Mouse (Mus musculus) ES-E14 (cell line): ENCODE results near the gene Fbxl22. TPM values are rescaled to one million over a fixed set of nuclear protein-coding genes. Genes with fewer than 3 reads are reported as not detected.

Experiments
- DNase-seq: peaks from one replicate; pipeline ENCODE4 v3.0.0-alpha.2; 2013; ENCODE audit warnings: low read depth, low spot score
- H3K27ac ChIP-seq: 2 replicates; pipeline ENCODE4 v1.5.1; 2012; ENCODE audit warnings: low read depth, mild to moderate bottlenecking, low read length, moderate library complexity, mixed read lengths; ENCODE audit not compliant: poor library complexity, insufficient read depth, severe bottlenecking
- H3K36me3 ChIP-seq: 2 replicates; pipeline ENCODE4 v1.6.1; 2012; ENCODE audit warnings: mild to moderate bottlenecking, low read length, moderate library complexity, mixed read lengths; ENCODE audit not compliant: control insufficient read depth, poor library complexity, insufficient read depth, severe bottlenecking
- H3K4me1 ChIP-seq, 2 experiments: fragments of 150-350 bp in 1 of 2; sonication (generic) in 1 of 2; 2 replicates each; pipeline ENCODE4 v1.6.1; 2012; ENCODE audit warnings: low read length in 2 of 2, mild to moderate bottlenecking in 1 of 2, mixed read lengths in 1 of 2; ENCODE audit not compliant: control insufficient read depth in 2 of 2, insufficient read depth in 2 of 2, poor library complexity in 1 of 2
- H3K4me3 ChIP-seq, 2 experiments: fragments of 150-350 bp in 1 of 2; sonication (generic) in 1 of 2; 2 replicates each; pipeline ENCODE4 v1.5.1; 2012; ENCODE audit warnings: low read length in 2 of 2, low read depth in 1 of 2, mild to moderate bottlenecking in 1 of 2, mixed read lengths in 1 of 2; ENCODE audit not compliant: insufficient read depth in 1 of 2, poor library complexity in 1 of 2, severe bottlenecking in 1 of 2
- H3K9ac ChIP-seq: 2 replicates; pipeline ENCODE4 v1.6.1; 2012; ENCODE audit warnings: low read depth, mild to moderate bottlenecking, low read length, mixed read lengths; ENCODE audit not compliant: poor library complexity, insufficient read depth, severe bottlenecking
- H3K9me3 ChIP-seq: fragments of 150-350 bp; sonication (generic); 2 replicates; pipeline ENCODE4 v1.6.1; 2012; ENCODE audit warnings: low read depth, mild to moderate bottlenecking, low read length; ENCODE audit not compliant: control insufficient read depth, insufficient read depth
- CHD2 ChIP-seq: IDR thresholded peaks from 2 replicates; pipeline ENCODE4 v1.6.1; 2014; ENCODE audit warnings: mild to moderate bottlenecking, low read depth, low read length, inconsistent platforms
- HCFC1 ChIP-seq: IDR thresholded peaks from 2 replicates; pipeline ENCODE4 v1.6.1; 2012; ENCODE audit warnings: low read length, inconsistent platforms, borderline replicate concordance; ENCODE audit not compliant: insufficient read depth
- MAFK ChIP-seq: IDR thresholded peaks from 2 replicates; pipeline ENCODE4 v1.6.1; 2014; ENCODE audit warnings: mild to moderate bottlenecking, low read depth, low read length, inconsistent platforms; ENCODE audit not compliant: insufficient read depth
- ZC3H11A ChIP-seq: IDR thresholded peaks from 2 replicates; pipeline ENCODE4 v1.6.1; 2012; ENCODE audit warnings: low read depth, mild to moderate bottlenecking, inconsistent platforms, low read length, borderline replicate concordance
- ZNF384 ChIP-seq: IDR thresholded peaks from 2 replicates; pipeline ENCODE4 v1.6.1; 2012; ENCODE audit warnings: low read depth, low read length, inconsistent platforms
- in situ Hi-C, 2 experiments: fragments of 600-800 bp; cut with MboI; formaldehyde crosslinking; loops; one replicate each; pipeline ENCODE4 v1.15.1; 2025; ENCODE audit warnings: low sequenced_read_pairs in 2 of 2, inconsistent platforms in 1 of 2; ENCODE audit not compliant: unreplicated experiment in 2 of 2
- total RNA-seq: library from RNA; depleted of rRNA; stranded (reverse); fragments of 300-350 nt; gene quantifications from 2 replicates; pipeline ENCODE4 v1.2.3, GENCODE M21; 2012

The Fbxl22 gene
- total RNA-seq, 1 experiment, result 0.76 TPM

- no peak for TF ChIP-seq ZNF384
- TF ChIP-seq HCFC1, result no peak
- TF ChIP-seq CHD2, result no peak
- no peak for TF ChIP-seq ZC3H11A
- no peak for TF ChIP-seq MAFK
- in situ Hi-C loops, result no loop called here
- Histone ChIP-seq H3K27ac (no peak overlapping the region), H3K9me3 (no peaks in the 10 kb centered on the region), H3K9ac (no peak overlapping the region), H3K4me1 (no peaks in the 10 kb centered on the region), H3K36me3 (peaks cover 10% of the 10 kb centered on the region), H3K4me3 (no peak overlapping the region)
- DNase-seq, result no peak
Measured at GRCm38 (mm10) chr9:66503879-66504411, 10.4 kb downstream of the Fbxl22 start.

- H3K4me1 ChIP-seq, result no peaks in the 10 kb centered on the region
Measured at GRCm38 (mm10) chr9:66501248-66501647, 13.1 kb downstream of the Fbxl22 start.

GRCm38 (mm10) chr9:66493992-66494391, 20.4 kb downstream of the Fbxl22 start:
- in situ Hi-C loops, result no loop called here
- no peak overlapping the region for H3K9ac ChIP-seq
- no peak for DNase-seq
- H3K9me3 ChIP-seq, result no peaks in the 10 kb centered on the region
- TF ChIP-seq ZNF384 (no peak), HCFC1 (no peak), MAFK (peak; percentile 95)
- peaks cover 16% of the 10 kb centered on the region for H3K36me3 ChIP-seq
- no peak overlapping the region for H3K27ac ChIP-seq
- no peak overlapping the region for H3K4me3 ChIP-seq
- H3K4me1 ChIP-seq, result no peaks in the 10 kb centered on the region

More at GRCm38 (mm10) chr9:66501248-66501647, 13.1 kb downstream of the Fbxl22 start:
- Histone ChIP-seq H3K9me3 (no peaks in the 10 kb centered on the region), H3K4me3 (no peak overlapping the region), H3K36me3 (peaks cover 9% of the 10 kb centered on the region), H3K27ac (no peak overlapping the region), H3K9ac (no peak overlapping the region)
- in situ Hi-C loops, result no loop called here
- TF ChIP-seq CHD2, result no peak
- TF ChIP-seq MAFK, result no peak
- TF ChIP-seq HCFC1, result no peak
- TF ChIP-seq ZC3H11A, result no peak
- TF ChIP-seq ZNF384, result no peak
- DNase-seq, result no peak

GRCm38 (mm10) chr9:66492361-66492760, 22.0 kb downstream of the Fbxl22 start:
- Histone ChIP-seq H3K36me3 (peaks cover 16% of the 10 kb centered on the region), H3K4me3 (no peak overlapping the region), H3K27ac (no peak overlapping the region), H3K9ac (no peak overlapping the region), H3K4me1 (no peaks in the 10 kb centered on the region), H3K9me3 (no peaks in the 10 kb centered on the region)
- DNase-seq, result no peak
- TF ChIP-seq HCFC1 (no peak), ZNF384 (no peak), ZC3H11A (no peak), MAFK (no peak), CHD2 (no peak)
- in situ Hi-C loops, result no loop called here

- Histone ChIP-seq H3K9me3 (no peaks in the 10 kb centered on the region), H3K36me3 (peaks cover 11% of the 10 kb centered on the region), H3K27ac (no peak overlapping the region), H3K4me1 (no peaks in the 10 kb centered on the region), H3K9ac (no peak overlapping the region), H3K4me3 (no peak overlapping the region)
- in situ Hi-C loops, result no loop called here
- no peak for DNase-seq
- no peak for TF ChIP-seq ZC3H11A
- TF ChIP-seq CHD2, result no peak
- no peak for TF ChIP-seq HCFC1
Measured at GRCm38 (mm10) chr9:66488786-66489185, 25.6 kb downstream of the Fbxl22 start.
